Mouse (Mus musculus) liver, embryonic 14.5 days (tissue): ENCODE measurements at regions not wholly inside any gene's neighbourhood (a gene's known extent, or its start where the extent isn't known, plus 50 kb on each side); places are given as distances from the start of the nearest gene placed in this dataset.

Source experiments
- CTCF ChIP-seq: IDR thresholded peaks from 2 replicates; pipeline ENCODE4 v1.5.1; 2016; ENCODE audit warnings: antibody characterized with exemption, low read depth, control low read depth
- EP300 ChIP-seq: IDR thresholded peaks from 2 replicates; pipeline ENCODE4 v1.6.1; 2016; ENCODE audit warnings: antibody characterized with exemption, low read depth

- TF ChIP-seq EP300, result no peak
- no peak for TF ChIP-seq CTCF
Observed at GRCm38 (mm10) chr2:53668599-53669372, 416.6 kb downstream of the Rprm start.
